Mouse (Mus musculus) retina, postnatal 7 days (tissue): ENCODE results near the gene Hnrnpd.

Experiments used
- DNase-seq: peaks from one replicate; pipeline ENCODE4 v3.0.0-alpha.2; 2012; ENCODE audit warnings: low read depth, low spot score

Hnrnpd gene

DNA sequence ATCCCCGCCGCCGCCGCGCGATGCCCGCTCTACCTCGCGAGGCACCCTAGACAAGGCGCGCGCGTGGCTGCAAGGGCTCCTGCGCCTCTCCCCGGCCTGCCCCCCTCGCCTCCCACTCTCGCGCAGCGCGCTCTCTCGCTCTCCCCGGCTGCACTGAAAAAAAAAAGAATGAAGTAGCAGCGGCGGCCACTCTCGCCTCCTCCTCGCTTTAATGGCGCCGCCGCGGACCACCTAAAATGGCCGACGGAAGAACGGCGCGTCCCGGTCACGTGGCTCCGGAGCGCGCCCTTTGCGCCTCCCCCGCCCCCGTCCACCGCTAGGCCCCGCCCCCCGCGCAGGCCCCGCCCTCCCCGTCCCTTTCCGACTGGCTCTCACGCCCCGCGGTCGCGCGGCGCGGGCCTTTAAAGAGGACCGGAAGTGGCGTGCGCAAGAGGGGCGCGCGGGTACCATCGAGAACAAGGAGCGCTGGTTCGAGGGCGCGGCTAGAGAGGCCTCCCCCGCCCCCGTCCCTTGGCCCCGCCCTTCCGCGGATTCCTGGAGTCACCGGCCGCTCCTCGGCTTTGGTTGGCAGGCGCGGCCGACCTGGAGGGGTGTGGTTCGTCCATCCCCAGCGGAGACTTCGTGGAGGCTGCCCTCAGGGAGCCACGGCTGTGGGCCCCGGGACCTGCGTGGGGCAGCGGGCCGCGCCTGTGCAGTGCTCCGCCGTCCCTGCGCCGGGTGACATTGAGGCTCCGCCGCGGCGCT is at the start of gene Hnrnpd, which contains the start of gene 4930524J08Rik:
TSS of gene Hnrnpd (minus strand) at position 240 of the 744 bp plus-strand sequence.
TSS of gene 4930524J08Rik (plus strand) at position 363 of the 744 bp plus-strand sequence.
- DNase-seq = peak; percentile 98

DNA sequence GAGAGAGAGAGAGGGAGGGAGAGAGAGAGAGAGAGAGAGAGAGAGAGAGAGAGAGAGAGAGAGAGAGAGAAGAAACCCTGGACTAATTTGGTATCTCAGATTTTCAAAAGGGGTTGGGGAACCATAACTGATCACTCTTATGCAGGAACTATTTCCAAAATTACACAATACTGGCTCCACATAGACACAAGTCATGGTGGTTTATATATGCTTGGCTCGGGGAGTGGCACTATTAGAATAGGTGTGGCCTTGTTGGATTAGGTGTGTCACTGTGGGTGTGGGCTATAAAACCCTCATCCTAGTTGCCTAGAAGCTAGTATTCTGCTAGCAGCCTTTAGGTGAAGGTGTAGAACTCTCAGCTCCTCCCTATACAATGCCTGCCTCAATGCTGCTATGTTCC is 46.1 kb upstream of the Hnrnpd start:
- DNase-seq = no peak

DNA sequence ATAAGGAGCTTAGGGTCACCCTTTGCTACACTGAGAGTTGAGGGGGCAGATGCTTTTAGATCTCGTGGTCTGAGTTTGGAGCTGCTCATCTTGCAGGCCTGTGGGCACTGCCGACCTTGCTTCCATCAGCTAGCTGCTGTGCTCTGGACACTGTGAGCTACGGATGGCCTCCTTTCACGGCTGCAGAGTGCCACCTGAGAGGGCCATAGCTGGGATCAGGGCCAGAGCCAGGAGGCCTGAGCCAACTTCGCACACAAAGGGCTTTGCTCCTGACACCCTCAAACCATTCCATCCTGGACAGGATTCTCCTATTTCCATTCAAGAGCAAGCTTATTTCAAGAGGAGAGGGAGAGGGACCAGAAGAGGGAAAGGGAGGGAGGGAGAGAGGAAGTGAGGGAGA is 45.7 kb upstream of the Hnrnpd start:
- DNase-seq = no peak

DNA sequence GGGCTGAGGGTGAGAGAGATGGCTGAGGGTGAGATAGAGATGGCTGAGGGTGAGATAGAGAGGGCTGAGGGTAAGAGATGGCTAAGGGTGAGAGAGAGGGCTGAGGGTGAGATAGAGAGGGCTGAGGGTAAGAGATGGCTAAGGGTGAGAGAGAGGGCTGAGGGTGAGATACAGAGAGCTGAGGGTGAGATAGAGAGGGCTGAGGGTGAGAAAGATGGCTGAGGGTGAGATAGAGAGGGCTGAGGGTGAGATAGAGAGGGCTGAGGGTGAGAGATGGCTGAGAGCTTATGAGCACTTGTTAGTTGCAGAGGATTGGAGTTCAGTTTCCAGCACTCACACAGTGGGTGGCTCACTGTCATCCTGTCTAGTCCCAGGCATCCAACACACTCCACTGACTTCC is 41.4 kb upstream of the Hnrnpd start:
- DNase-seq = no peak

DNA sequence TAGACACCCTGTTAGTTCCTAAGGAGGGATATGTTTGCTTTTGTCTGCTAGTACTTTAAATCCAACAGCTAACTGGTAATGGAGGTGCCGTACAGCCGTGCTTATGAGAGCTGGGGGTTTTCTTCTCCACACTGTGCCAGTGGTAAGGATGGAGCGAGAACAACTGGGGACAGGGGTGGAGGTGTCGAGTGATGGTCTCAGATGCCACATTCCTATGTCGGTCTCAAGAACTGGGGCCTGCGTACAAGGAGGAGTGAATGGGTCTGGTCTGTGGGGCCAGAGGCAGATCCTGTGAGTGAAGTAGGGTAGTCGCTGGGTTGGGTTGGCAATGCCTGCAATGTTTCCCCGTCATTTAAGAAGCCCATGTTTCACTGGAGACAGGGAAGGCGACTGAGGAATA is 33.9 kb upstream of the Hnrnpd start:
- DNase-seq = no peak

DNA sequence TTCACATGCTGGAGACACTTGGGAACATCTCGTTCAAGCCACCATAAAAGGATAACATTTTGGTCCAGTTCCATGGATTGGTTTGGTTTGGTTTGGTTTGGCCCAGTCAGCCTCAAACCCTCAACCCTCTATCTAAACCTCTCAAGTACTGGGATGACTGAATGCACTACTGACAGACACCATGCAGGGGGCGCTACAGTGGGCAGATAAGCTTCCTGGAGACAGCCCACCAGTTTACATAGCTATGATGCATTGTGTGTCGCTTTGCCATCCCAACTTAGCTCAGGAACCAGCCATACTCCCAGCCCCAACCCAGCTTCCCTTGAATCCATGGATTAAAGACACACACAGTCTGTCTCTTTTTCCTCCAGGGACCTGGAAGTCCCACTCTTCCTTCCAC is 29.7 kb upstream of the Hnrnpd start:
- no peak for DNase-seq

DNA sequence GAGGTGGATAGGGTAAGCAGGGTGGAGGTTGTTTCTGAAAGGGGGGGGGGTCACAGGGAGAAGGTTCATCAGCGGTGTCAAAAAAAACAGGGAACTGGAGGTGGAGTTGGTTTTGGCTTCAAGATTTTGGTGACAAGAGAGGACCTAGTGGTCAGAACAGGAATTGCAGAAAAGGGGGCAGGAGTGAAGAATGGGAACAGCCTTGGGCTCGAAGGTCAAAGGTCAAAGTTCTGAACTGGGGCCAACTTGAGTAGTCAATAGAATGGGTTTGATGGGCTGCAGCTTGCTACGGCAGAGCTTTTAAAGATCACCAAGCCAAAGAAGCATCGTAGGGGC is 28.3 kb upstream of the Hnrnpd start:
- DNase-seq = no peak

DNA sequence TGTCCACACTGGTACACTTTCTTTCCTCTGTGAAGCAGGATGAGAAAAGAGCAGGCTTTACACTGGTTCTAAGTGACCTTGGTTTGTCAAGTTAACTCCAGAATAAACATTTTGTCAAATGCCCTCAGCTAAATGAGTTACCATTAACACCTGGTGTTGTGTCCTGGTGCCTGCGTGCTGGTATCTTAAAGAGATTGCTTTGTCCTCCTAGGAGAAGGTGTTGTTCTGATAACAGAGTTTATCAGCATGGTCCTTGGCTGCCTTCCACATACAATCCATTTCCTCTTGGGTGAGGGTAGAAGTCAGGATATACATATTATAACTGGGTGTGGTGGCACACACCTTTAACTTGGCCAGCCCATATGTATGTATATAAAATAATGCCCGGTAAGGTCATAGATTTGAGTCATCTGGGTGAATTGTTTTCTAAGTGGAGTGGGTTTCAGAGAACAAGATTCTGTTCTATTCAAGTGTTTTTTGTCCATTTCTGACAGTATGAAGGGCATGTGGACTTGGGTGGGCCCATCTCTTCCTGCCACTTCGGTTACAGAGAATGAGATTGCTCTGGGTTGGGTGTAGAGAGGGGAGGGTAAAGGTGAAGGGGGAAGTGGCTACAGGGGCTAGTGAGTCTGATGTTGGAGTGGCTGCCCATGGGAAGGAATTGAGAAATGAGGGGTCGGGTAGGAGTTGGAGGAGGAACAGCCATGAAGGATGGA is 27.7 kb upstream of the Hnrnpd start:
- no peak for DNase-seq

DNA sequence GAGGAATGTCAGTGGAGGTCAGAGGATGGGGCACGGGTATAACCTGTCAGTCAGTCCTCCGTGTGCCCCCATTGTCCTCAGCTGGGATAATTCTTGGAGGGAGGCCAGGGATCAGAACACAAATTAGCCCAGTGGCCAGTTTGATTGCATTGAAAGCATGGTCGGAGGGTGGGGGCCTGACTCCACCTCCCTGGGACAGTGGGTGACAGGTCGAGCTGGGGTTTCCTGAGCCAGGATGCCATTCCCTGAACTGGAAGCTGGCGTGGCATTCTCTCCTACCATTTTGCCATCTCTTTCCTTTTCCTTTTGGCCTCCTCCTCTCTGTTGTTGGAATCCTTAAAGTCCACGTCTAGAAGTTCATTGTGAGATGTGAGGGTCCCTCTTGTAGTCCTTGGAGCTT is 27.2 kb upstream of the Hnrnpd start:
- no peak for DNase-seq

DNA sequence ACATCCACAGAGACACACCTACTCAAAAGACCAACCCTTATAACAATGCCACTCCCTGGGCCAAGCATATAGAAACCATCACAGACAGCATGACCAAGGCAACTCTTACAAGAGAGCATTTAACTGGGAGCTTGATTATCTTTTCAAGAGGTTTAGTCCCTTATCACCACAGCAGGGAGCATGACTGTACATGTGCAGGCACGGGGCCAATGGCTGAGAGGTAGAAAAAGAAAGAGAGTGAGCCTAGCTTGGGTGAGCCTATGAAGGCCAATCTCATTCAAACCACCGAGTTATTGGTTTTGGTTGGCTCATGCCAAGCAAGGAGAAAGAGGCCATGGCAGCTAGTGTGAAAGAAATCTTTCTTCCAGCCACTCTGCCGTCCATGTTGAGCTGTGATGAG is 26.7 kb upstream of the Hnrnpd start:
- DNase-seq = no peak

DNA sequence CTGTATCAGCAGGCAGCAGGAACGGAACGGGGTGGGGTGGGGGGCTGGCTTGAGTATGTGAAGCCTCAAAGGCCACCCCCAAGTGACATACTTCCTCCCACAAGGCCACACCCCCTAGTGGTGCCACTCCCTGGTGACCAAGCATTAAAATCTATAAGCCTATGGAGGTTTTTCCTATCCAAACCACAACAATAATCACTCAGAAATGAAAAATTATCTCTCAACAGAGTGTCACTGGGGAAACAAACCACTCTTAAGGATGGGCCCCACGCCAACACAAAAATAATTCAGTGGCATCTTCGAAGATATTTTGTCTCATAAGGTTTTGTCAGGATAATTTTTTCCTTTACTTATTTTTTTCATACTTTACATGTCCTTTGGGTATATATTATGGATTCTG is 25.2 kb upstream of the Hnrnpd start:
- DNase-seq = no peak

DNA sequence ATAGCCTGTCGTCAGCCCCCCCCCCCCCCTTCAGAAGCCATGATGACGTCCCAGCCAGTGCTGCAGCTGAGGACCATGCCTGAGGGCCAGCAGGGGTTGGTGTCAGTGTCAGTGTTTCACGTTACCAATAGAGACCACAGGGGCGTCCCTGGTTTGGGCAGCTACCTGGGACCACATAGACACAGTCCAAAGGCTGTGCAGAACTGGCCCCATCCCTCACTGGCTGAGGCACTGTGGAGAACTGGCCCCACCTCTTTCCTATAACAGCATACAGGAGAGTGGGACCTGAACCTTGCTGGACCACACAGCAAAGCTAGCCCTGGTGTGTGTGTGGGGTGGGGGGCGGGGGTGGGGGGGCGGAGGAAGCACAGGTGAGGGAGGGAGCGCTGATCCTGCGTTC is 21.8 kb upstream of the Hnrnpd start:
- DNase-seq = no peak

DNA sequence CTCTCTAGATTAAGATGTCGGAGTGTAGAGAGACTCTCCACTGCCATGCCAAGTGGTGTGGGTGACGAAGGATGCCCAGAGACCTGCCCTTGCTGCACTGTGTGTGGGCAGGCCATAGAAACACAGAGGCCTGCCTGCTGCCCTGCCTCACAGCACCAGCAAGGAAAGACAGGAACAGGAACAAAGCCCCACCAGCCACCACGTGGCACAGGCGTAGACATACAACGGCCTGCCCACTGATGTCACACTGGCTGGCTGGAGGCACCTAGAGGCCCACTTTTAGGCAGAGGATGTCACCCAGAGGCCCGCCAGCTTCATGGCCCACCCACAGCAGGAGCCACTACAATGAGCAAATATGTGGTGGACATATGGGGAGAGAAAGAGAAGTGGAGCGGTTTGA is 21.3 kb upstream of the Hnrnpd start:
- DNase-seq = no peak

DNA sequence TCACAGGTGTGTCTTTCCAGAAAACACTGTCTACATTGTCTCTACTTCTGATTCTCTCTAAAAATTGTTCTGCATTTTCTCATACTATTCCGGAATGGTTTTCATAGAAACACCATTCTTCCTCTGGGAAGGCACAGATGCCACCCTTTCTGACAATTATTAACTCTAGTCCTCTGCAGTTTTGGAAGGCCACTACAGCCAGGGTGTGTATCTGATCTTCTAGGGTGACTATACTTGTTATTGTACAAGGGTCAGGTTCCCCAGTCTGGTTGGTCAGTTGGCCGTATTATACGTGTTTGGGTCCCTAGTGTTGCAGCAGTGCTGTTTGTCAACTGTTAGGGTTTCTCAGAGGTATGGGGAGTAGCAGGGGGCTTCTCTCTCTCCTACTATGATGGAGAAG is 15.9 kb upstream of the Hnrnpd start:
- DNase-seq = no peak

DNA sequence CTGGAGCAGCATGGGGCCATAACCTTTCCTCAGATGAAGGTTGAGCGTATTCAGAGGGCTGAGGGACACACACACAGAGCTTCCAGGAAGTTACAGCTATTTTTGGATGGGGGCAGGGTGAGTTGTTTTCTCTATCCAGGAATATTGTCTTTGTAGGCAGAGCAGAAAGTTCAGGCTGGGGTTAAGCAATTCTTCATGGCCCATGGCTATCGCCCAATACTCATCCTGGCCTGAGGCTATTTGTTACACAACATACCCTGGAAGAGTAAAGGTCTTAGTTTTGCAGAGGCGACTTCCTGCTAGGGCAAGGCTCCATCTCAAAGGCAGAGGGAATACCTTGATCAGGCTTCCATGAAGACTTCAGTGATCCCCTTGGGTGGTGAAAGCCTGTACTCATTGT is 15.4 kb upstream of the Hnrnpd start:
- no peak for DNase-seq

DNA sequence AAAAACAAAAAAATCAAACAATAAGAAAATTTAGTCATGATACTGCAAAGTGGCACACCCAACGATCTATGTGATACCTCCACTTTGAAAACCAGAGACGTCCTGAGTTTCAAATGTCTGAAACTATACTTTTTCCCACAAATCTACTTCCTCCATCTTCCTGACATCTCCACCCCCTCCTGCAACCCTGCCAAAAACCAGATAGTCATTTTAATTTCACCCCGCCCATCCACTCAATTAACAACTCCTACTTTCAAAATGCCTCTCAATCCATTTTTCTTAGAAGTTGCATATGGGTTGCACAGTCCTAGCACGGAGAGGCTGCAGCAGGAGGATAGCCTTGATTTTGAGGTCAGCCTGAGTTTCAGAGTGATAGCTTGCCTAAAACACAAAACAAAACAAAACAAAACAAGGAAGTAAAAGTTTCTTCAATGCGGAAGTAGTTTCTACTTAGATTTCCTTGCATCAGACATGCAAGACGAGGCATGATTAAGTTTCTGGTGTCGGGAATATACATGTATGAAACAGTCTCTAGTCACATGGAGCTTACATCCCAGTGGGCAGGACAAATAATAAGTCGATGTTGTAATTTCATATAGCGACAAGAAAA is 4.8 kb upstream of the Hnrnpd start:
- DNase-seq = no peak

DNA sequence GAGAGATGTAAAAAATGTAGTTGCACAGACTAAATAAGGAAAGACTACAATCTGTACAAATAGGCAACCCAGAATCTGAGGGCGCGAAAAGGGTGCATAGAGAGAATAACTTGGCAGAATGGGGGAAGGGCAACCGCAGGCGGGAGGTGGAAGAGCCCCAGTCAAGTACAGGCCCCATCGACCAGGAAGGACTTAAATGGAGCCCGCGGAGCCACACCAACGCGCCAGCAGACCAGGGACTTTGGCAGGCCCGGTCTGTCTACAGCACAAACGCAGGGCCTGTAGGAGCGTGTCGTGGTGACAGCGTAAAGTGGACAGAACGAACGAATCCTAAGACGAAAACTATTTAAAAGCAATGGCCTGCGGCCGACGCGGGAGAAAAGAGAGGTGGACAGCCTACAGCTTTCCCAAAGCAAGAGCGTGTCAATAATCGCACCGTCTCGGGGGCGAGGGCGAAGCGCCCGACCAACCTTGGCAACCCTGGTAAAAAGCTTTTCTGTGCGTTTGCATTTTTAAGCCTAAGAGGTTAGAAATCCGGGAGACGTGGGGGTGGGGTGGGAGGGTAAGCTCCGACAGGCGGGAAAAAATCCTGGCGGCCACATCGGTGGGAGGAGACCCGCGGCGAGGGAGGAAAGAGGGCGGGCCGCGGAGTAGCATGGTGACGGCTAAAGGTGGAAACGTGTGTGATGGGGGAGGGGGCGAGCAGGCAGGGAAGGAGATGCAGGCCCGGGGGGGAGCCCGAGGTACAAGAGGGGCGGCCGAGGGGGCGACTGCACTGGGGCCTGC is 1.0 kb downstream of the Hnrnpd start:
- DNase-seq = peak; percentile 51

DNA sequence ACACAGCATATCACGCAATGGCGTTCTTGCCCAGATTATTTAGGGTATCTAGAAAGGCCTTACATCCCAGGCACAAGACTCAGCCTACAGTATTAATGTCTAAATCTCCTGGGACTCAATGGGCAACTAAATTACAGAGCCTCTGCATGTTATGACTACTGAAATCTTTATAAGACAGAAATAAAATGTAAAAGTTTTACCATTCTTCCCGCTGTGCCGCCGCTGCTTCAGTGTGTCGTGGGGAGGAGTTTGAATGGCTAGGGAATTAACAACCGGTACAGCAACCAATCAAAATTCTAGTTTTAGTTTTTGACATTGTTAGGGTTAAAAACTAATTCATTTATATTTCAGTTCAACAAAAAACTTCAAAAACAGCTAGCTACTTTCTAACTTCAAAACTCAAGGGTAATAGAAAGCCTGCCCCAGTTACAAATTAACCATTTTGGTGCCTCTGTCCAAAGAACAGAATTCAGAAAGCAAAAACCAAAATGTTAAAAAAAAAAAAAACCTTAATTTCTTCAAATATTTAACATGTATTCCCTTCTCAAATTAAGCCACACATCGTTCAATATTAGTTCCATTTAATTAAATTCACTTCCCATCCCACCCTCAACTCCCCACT is 2.3 kb downstream of the Hnrnpd start:
- no peak for DNase-seq

DNA sequence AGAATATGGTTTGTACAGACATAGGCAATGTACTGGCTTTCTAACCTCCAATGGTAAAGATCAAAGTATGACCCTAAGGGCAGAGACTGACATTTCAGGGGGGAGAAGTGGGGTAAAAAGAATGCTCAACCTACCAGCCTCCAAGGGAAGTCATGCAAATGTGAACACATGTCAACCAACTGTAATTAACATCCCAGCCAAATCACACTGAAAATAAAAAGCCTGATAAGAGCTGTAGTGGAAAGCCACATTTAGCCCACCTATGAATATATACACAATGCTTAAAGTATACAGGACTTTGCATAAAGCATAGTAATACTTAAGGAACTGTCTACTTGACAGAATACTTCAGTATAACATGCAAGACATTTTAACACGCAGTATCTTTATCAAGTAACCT is 3.0 kb downstream of the Hnrnpd start:
- DNase-seq = no peak

DNA sequence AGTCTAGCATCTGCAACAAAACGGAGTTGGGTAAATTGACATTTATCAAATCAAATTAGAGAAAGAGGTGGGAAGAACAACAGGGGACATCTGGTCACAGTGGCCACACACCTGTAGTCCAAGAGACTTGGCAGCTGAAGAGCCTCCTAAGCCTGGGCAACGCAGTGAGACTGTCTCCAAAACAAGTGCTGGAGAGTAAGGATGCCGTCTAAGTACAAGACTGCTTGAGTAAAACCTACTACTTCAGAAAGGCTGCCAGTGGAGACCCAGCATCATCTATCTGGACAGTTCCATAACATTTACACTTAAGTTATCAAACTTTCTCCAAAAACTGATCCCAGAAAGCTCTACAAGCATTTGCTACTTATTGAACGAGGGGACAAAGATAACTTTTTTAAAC is 3.7 kb downstream of the Hnrnpd start:
- no peak for DNase-seq

DNA sequence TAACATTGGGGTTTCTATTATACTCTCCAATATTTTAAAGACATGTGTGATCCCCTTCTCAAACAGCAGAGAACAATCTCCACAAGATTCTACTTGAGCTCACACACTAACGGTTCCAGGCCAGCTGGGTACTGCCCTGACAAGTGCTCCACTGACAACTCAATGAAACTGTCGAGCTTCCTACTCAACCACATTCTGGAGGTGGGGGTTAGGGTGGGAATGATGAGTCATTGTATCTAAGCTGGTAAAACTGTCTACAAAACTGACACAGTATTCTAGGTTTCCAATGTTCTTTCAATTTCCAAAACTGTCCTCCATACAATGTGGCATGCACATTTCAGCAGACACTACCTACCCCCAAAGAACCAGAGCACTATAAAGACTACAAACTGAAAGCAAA is 4.8 kb downstream of the Hnrnpd start:
- no peak for DNase-seq

DNA sequence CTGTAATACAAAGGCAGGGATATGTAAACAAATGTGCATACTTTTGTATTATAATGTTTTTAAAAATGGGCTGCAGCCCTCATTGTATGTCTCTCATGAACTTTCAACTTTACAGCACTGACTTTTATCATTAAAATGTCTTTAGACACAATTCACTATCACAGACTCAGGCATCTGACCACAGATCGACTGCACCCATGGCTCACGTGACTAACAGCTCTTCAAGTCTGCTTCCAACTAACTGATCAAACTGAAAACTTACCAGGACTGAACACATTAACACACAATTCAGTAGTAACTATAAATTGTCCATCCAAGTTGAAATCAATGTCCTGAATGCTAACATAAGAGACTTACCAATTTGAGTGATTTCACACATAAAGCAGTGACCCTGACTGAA is 18.8 kb downstream of the Hnrnpd start:
- DNase-seq = no peak
